Mouse (Mus musculus): ENCODE results near the gene Pcbd2. TPM values are rescaled to one million over a fixed set of nuclear protein-coding genes. Genes with fewer than 3 reads are reported as not detected.

Gene Pcbd2
- polyA plus RNA-seq, 1 experiment from 2014 or later = 85.2 TPM

- ATAC-seq (ENCODE audit: insufficient number of reproducible peaks, insufficient read depth, low FRiP score, low read depth) = no peak
- Histone ChIP-seq H3K27ac (ENCODE audit: low read length) (no peak overlapping the region), H3K36me3 (ENCODE audit: control insufficient read depth, insufficient read depth, low read length) (no peaks in the 10 kb centered on the region), H3K4me1 (ENCODE audit: control insufficient read depth, insufficient read depth, low read length) (no peaks in the 10 kb centered on the region), H3K9me3 (ENCODE audit: control insufficient read depth, low read depth, low read length) (no peaks in the 10 kb centered on the region), H3K4me2 (replicated peaks; ENCODE audit: low read depth, low read length) (no peak overlapping the region), H3K4me3 (ENCODE audit: low read depth, low read length) (no peak overlapping the region), H3K9ac (replicated peaks; ENCODE audit: low read depth, low read length) (no peak overlapping the region), H3K27me3 (ENCODE audit: control insufficient read depth, insufficient read depth, low read length) (no peaks in the 10 kb centered on the region)
- WGBS = 89% methylated on average over 1 of the region's 1 CpGs
These were observed 76.8 kb downstream of the Pcbd2 start for GRCm38 (mm10) chr13:55803973-55804372.

DNA sequence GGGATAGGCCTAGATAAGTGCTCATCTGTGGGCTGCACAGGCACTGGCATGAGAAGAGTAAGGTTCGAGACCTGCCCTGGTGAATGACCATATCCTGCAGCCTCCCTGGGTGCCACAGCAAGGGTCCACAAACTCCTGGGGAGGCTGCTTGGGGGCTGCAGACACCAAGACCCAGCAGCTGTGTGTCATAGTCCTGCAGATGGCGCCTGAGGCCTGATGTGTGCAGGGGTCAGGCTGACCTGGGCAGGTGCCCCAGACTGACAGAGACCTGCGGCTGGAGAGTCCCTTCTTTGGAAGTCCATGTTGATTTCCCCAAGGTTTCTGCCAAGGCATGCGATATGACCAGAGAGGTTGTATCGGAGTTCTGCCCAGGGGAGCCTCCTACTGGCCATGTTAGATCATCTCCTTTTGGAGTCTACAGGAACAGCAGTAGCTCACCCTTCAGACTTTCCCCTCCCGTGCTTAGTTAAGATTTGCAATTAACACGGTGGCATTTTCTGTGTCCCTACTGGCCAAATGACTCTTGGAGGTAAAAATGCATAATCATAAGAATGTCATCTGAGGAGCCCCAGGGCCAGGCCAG is 82.0 kb downstream of the Pcbd2 start:
- no peak overlapping the region for H3K9ac ChIP-seq (replicated peaks; ENCODE audit: low read depth, low read length)
- no peak for ATAC-seq (ENCODE audit: insufficient number of reproducible peaks, insufficient read depth, low FRiP score, low read depth)
- 69% methylated on average over 7 of the region's 7 CpGs for WGBS

GRCm38 (mm10) chr13:55809707-55810106 is 82.5 kb downstream of the Pcbd2 start:
- Histone ChIP-seq H3K4me2 (replicated peaks; ENCODE audit: low read depth, low read length) (no peak overlapping the region), H3K36me3 (ENCODE audit: control insufficient read depth, insufficient read depth, low read length) (no peaks in the 10 kb centered on the region), H3K4me3 (ENCODE audit: low read depth, low read length) (no peak overlapping the region), H3K9ac (replicated peaks; ENCODE audit: low read depth, low read length) (no peak overlapping the region), H3K9me3 (ENCODE audit: control insufficient read depth, low read depth, low read length) (no peaks in the 10 kb centered on the region), H3K27ac (ENCODE audit: low read length) (no peak overlapping the region), H3K4me1 (ENCODE audit: control insufficient read depth, insufficient read depth, low read length) (peaks cover 2% of the 10 kb centered on the region; the same call in 1 of the 2 replicates), H3K27me3 (ENCODE audit: control insufficient read depth, insufficient read depth, low read length) (no peaks in the 10 kb centered on the region)
- 95% methylated on average over 10 of the region's 10 CpGs for WGBS
- no peak for ATAC-seq (ENCODE audit: insufficient number of reproducible peaks, insufficient read depth, low FRiP score, low read depth)

More for the DNA sequence above, 82.0 kb downstream of the Pcbd2 start:
- Histone ChIP-seq H3K36me3 (ENCODE audit: control insufficient read depth, insufficient read depth, low read length) (no peaks in the 10 kb centered on the region), H3K4me2 (replicated peaks; ENCODE audit: low read depth, low read length) (no peak overlapping the region), H3K9me3 (ENCODE audit: control insufficient read depth, low read depth, low read length) (no peaks in the 10 kb centered on the region), H3K27me3 (ENCODE audit: control insufficient read depth, insufficient read depth, low read length) (no peaks in the 10 kb centered on the region), H3K4me1 (ENCODE audit: control insufficient read depth, insufficient read depth, low read length) (peaks cover 2% of the 10 kb centered on the region; the same call in 1 of the 2 replicates), H3K4me3 (ENCODE audit: low read depth, low read length) (no peak overlapping the region), H3K27ac (ENCODE audit: low read length) (no peak overlapping the region)

GRCm38 (mm10) chr13:55810947-55811346 is 83.8 kb downstream of the Pcbd2 start:
- no peak overlapping the region for H3K4me2 ChIP-seq (replicated peaks; ENCODE audit: low read depth, low read length)
- no peak; the same call in 1 of the 2 replicates for ATAC-seq (ENCODE audit: insufficient number of reproducible peaks, insufficient read depth, low FRiP score, low read depth)
- no peak overlapping the region for H3K4me3 ChIP-seq (ENCODE audit: low read depth, low read length)
- no peak overlapping the region for H3K27ac ChIP-seq (ENCODE audit: low read length)
- no peaks in the 10 kb centered on the region for H3K27me3 ChIP-seq (ENCODE audit: control insufficient read depth, insufficient read depth, low read length)
- H3K4me1 ChIP-seq (ENCODE audit: control insufficient read depth, insufficient read depth, low read length) = peaks cover 2% of the 10 kb centered on the region; the same call in 1 of the 2 replicates
- no peaks in the 10 kb centered on the region for H3K9me3 ChIP-seq (ENCODE audit: control insufficient read depth, low read depth, low read length)
- 70% methylated on average over 5 of the region's 5 CpGs for WGBS
- no peaks in the 10 kb centered on the region for H3K36me3 ChIP-seq (ENCODE audit: control insufficient read depth, insufficient read depth, low read length)
- no peak overlapping the region for H3K9ac ChIP-seq (replicated peaks; ENCODE audit: low read depth, low read length)

DNA sequence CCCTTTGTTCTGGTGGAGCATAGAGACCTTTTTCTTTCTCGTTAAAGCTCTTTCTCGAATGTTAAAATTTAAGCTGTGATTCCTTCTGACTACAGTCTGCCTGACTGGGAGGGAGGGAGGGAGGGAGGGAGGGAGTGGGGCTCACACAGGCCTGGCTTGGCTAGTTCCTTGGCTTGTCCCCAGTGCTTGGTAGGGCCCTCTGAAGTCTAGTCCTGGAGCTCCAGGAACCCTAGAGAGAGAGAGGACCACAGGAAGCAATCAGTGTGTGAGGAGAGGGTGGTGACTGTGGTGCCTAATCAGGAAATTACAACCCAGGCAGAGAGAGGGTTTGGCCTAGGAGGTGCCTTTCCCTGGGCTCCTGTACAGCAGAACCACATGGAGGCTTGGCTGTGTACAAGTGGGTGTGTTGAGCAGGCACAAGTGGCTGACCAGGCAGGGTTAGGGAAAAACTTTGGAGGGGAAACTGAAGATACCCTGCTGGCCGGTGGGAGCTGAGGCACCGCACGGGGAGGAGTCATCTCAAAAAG is 86.4 kb downstream of the Pcbd2 start:
- Histone ChIP-seq H3K9ac (replicated peaks; ENCODE audit: low read depth, low read length) (no peak overlapping the region), H3K36me3 (ENCODE audit: control insufficient read depth, insufficient read depth, low read length) (no peaks in the 10 kb centered on the region), H3K4me2 (replicated peaks; ENCODE audit: low read depth, low read length) (no peak overlapping the region), H3K27ac (ENCODE audit: low read length) (no peak overlapping the region), H3K27me3 (ENCODE audit: control insufficient read depth, insufficient read depth, low read length) (no peaks in the 10 kb centered on the region), H3K4me1 (ENCODE audit: control insufficient read depth, insufficient read depth, low read length) (peaks cover 2% of the 10 kb centered on the region; the same call in 1 of the 2 replicates), H3K9me3 (ENCODE audit: control insufficient read depth, low read depth, low read length) (no peaks in the 10 kb centered on the region), H3K4me3 (ENCODE audit: low read depth, low read length) (no peak overlapping the region)
- no peak for ATAC-seq (ENCODE audit: insufficient number of reproducible peaks, insufficient read depth, low FRiP score, low read depth)
- 59% methylated on average over 5 of the region's 5 CpGs for WGBS

GRCm38 (mm10) chr13:55814834-55815233 is 87.7 kb downstream of the Pcbd2 start:
- Histone ChIP-seq H3K4me3 (ENCODE audit: low read depth, low read length) (no peak overlapping the region), H3K9ac (replicated peaks; ENCODE audit: low read depth, low read length) (no peak overlapping the region), H3K27me3 (ENCODE audit: control insufficient read depth, insufficient read depth, low read length) (no peaks in the 10 kb centered on the region), H3K4me1 (ENCODE audit: control insufficient read depth, insufficient read depth, low read length) (peaks cover 2% of the 10 kb centered on the region; the same call in 1 of the 2 replicates), H3K4me2 (replicated peaks; ENCODE audit: low read depth, low read length) (no peak overlapping the region), H3K9me3 (ENCODE audit: control insufficient read depth, low read depth, low read length) (no peaks in the 10 kb centered on the region), H3K36me3 (ENCODE audit: control insufficient read depth, insufficient read depth, low read length) (no peaks in the 10 kb centered on the region), H3K27ac (ENCODE audit: low read length) (no peak overlapping the region)
- no peak for ATAC-seq (ENCODE audit: insufficient number of reproducible peaks, insufficient read depth, low FRiP score, low read depth)
- WGBS = 85% methylated on average over 6 of the region's 6 CpGs

DNA sequence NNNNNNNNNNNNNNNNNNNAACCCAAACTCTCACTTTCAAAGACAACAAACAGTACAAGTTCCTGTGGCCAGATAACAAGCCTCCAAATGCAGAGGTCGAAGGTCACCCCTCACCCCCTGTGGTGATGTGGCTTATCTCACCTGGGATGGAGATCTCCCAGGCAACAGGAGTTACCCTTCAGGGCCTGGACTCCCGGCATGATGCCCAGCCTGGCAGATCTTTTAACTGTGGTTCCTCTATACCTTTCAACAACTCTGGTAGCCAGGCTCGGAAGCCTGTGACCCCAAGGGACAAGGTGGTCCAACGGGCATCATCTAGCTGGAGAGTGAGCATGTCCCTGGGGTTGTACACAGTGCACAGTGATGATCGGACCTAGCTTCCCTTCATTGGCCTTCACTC is 95.3 kb downstream of the Pcbd2 start:
- no peaks in the 10 kb centered on the region for H3K9me3 ChIP-seq (ENCODE audit: control insufficient read depth, low read depth, low read length)
- peaks cover 17% of the 10 kb centered on the region; the same call in 1 of the 2 replicates for H3K4me1 ChIP-seq (ENCODE audit: control insufficient read depth, insufficient read depth, low read length)
- 65% methylated on average over 5 of the region's 5 CpGs for WGBS
- H3K27ac ChIP-seq (ENCODE audit: low read length) = no peak overlapping the region
- H3K27me3 ChIP-seq (ENCODE audit: control insufficient read depth, insufficient read depth, low read length) = no peaks in the 10 kb centered on the region
- peaks cover 18% of the 10 kb centered on the region for H3K36me3 ChIP-seq (ENCODE audit: control insufficient read depth, insufficient read depth, low read length)
- H3K9ac ChIP-seq (replicated peaks; ENCODE audit: low read depth, low read length) = no peak overlapping the region
- H3K4me3 ChIP-seq (ENCODE audit: low read depth, low read length) = no peak overlapping the region
- H3K4me2 ChIP-seq (replicated peaks; ENCODE audit: low read depth, low read length) = no peak overlapping the region
- no peak for ATAC-seq (ENCODE audit: insufficient number of reproducible peaks, insufficient read depth, low FRiP score, low read depth)

DNA sequence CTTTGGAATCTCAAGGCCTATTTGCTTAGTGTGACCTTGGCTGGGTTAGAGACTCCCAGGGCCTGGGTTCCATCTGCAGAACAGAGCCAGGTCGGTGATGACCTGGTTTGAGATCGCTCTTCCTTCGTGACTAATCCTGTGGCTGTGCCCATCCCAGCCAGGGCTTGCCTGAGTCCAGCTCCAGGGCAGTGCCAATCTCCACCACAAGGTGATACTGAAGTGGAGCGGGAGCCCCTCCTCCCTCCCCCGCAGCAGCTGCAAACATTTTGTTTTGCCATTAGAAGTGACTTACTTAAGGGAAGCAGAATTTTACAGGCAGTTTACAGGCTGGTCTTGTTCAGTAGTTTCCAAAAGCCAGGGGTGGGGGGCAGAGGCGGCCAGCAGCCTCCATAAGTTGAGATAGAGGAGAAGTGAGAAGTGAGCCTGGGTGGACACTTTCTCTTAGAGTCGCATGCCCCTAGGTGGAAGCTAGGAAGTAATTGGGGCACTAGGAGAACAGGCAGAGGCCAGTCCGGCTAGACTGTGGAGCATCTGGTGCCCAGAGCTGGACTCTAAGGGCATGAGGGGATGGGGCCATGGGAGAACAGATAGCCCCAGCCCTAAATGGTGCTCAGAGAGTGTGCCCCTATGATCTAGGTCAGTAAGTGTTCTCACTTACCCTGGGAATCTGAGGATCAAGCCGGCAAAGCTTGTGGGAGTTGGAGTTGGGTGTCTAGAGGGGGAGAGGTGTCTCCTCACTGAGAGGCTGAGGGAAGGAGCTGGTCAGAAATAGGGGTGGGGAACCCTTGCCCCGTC is 97.2 kb downstream of the Pcbd2 start:
- Histone ChIP-seq H3K36me3 (ENCODE audit: control insufficient read depth, insufficient read depth, low read length) (peaks cover 18% of the 10 kb centered on the region), H3K4me1 (ENCODE audit: control insufficient read depth, insufficient read depth, low read length) (peaks cover 17% of the 10 kb centered on the region; the same call in 1 of the 2 replicates), H3K4me3 (ENCODE audit: low read depth, low read length) (peak overlapping the region; percentile 38), H3K4me2 (replicated peaks; ENCODE audit: low read depth, low read length) (peak overlapping the region; percentile 54), H3K9ac (replicated peaks; ENCODE audit: low read depth, low read length) (peak overlapping the region; percentile 99), H3K27ac (ENCODE audit: low read length) (peak overlapping the region; percentile 49), H3K27me3 (ENCODE audit: control insufficient read depth, insufficient read depth, low read length) (no peaks in the 10 kb centered on the region), H3K9me3 (ENCODE audit: control insufficient read depth, low read depth, low read length) (no peaks in the 10 kb centered on the region)
- WGBS = 17% methylated on average over 10 of the region's 10 CpGs
- no peak for ATAC-seq (ENCODE audit: insufficient number of reproducible peaks, insufficient read depth, low FRiP score, low read depth)

Measured in stomach, embryonic 14.5 days (tissue).